Mouse (Mus musculus) C2C12 (cell line): ENCODE results near the gene 6330409D20Rik.

ENCODE experiments used
- CEBPB ChIP-seq: IDR thresholded peaks from one replicate; pipeline ENCODE4 v1.6.1; 2011; ENCODE audit warnings: low read depth, mild to moderate bottlenecking, control low read depth, moderate library complexity
- CTCF ChIP-seq: IDR thresholded peaks from one replicate; pipeline ENCODE4 v1.5.1; 2011; ENCODE audit not compliant: control insufficient read depth, insufficient read depth, insufficient read length
- FOSL1 ChIP-seq: IDR thresholded peaks from one replicate; pipeline ENCODE4 v1.8.0; 2011; ENCODE audit warnings: mild to moderate bottlenecking, low read length; ENCODE audit not compliant: poor library complexity, insufficient read depth, severe bottlenecking
- MAX ChIP-seq: IDR thresholded peaks from one replicate; pipeline ENCODE4 v1.6.1; 2011; ENCODE audit warnings: mild to moderate bottlenecking, control low read depth
- MYOD1 ChIP-seq: IDR thresholded peaks from one replicate; pipeline ENCODE4 v1.6.1; 2011; ENCODE audit warnings: low read depth; ENCODE audit not compliant: control insufficient read depth, insufficient read length
- MYOG ChIP-seq: IDR thresholded peaks from one replicate; pipeline ENCODE4 v1.6.1; 2011; ENCODE audit not compliant: control insufficient read depth, insufficient read length; ENCODE audit errors: extremely low read depth
- USF1 ChIP-seq: IDR thresholded peaks from one replicate; pipeline ENCODE4 v1.6.1; 2011; ENCODE audit warnings: low read depth, mild to moderate bottlenecking, control low read depth, moderate library complexity

DNA sequence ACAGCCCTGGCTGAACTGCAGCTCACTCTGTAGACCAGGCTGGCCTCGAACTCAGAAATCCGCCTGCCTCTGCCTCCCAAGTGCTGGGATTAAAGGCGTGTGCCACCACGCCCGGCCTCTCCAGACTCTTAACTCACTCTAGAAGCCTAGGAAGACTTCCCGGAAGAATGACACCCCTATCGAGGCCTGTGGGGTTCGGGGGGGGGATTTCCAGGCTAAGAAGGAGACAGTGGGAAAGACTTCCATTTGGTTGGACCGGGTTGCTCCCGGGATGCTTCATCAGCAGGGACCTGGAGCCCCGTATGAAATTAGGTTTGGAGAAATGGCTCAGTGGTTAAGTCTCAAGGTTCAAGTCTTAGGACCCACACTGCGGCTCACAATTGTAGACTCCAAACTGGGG, 46.1 kb downstream of the 6330409D20Rik start:
- TF ChIP-seq CTCF (no peak), FOSL1 (no peak), CEBPB (no peak), MYOD1 (no peak), MYOG (no peak), MAX (no peak), USF1 (no peak)
